Mouse (Mus musculus): Measurements from ENCODE around the gene Robo3.
A peak's percentile ranks its signal among the peaks of the same experiment; 100 is the strongest.

Gene Robo3

GRCm38 (mm10) chr9:37432720-37433421 is at the start of gene Robo3:
Gene Robo3 (minus strand): TSS chr9:37433246.
- DNase-seq = no peak

GRCm38 (mm10) chr9:37474923-37475322 is 41.9 kb upstream of the Robo3 start:
- no peak for DNase-seq

GRCm38 (mm10) chr9:37473611-37474125 is 40.6 kb upstream of the Robo3 start:
- no peak for DNase-seq

DNA sequence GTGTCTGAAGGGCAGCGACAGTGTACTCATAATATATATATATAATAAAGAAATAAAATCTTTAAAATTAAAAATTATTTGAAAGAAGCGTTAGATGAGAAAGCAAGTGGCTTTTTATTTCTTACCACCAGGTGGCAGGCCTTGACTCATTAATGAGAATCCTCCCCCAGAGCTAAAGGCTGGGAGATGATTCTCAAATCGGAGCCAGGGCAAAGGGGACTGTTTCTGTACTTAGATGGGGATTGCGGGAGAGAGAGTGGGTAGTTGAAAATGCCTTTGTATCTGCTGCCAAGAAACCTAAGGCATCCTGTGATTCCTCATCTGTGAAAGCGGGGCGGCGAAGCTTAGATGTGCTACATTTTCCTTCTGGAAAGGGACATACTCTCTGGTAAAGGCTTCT is 29.7 kb upstream of the Robo3 start:
- no peak for DNase-seq

GRCm38 (mm10) chr9:37461571-37461970 is 28.5 kb upstream of the Robo3 start:
- DNase-seq = no peak

- no peak for DNase-seq
Measured at GRCm38 (mm10) chr9:37460961-37461340, 27.9 kb upstream of the Robo3 start.

- no peak for DNase-seq
Measured at GRCm38 (mm10) chr9:37460043-37460960, 27.3 kb upstream of the Robo3 start.

- no peak for DNase-seq
Measured at GRCm38 (mm10) chr9:37459665-37460042, 26.6 kb upstream of the Robo3 start.

GRCm38 (mm10) chr9:37457151-37457550 is 24.1 kb upstream of the Robo3 start:
- no peak for DNase-seq

DNA sequence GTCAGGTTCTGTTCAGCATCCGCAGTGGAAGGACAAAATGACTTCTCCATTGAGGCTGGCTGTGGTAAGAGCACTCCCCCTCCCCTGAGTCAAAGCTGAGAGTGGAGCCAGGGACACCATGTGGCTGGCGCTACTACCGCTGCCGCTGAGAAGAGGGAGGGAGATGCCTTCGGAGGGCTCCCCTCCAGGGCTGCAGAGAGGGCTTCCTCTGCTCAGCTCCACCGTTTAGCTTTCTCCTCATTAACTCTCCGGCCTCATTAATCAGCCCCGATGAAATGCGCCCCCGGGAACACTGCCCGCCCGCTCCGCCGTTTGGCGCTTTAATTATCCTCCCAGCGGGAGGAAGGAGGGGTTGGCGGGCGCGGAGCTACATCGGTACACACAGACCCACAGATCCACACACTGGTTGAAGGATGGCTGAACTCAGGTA is 23.4 kb upstream of the Robo3 start:
- DNase-seq = no peak

DNA sequence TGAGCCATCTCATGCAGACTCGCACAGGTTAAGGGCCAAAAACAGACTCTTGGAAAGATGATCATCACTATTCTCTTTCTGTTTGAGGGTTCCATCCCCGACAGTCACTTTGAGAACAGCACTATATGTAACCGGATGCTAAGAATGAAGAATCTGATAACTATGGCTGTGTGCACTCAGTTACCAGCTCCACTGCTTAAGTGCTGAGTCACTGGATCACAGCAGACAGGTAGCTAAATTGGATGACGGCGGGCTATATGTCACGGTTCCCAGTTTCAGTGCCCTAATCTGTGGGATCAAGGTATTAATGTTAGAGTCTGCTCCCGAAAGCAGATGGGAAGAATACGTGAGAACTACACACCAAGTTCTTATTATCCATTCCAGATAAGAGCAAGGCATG is 22.8 kb upstream of the Robo3 start:
- no peak for DNase-seq

GRCm38 (mm10) chr9:37454991-37455390 is 21.9 kb upstream of the Robo3 start:
- no peak for DNase-seq

DNA sequence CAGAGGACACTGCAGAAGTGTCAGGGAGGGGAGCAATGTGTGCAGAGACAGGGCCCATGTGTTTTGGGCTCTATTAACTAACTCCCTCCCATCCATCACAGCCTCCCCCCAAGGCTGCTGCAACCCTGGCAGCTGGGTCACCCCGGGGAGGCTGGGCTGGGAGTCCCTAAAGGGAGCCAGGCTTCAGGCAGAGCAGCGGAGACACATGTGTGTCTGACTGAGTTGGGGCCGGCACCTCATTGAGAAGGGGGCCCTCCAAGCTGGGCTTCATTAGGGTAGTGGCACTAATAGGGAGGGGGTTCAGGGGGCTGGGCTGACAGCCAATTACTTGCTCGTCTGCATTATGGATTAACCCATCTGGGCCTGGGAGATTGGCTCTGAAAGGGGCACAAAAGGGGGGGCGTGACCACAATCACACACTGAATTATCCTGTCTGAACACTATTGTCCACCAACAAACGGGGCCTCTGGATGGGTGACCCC is 21.0 kb upstream of the Robo3 start:
- DNase-seq = no peak

GRCm38 (mm10) chr9:37453328-37453727 is 20.3 kb upstream of the Robo3 start:
- DNase-seq = no peak

GRCm38 (mm10) chr9:37452401-37452800 is 19.4 kb upstream of the Robo3 start:
- no peak for DNase-seq

- DNase-seq = no peak
Measured at GRCm38 (mm10) chr9:37437772-37438735, 5.0 kb upstream of the Robo3 start.

- DNase-seq = no peak
Measured at GRCm38 (mm10) chr9:37435616-37436015, 2.6 kb upstream of the Robo3 start.

DNA sequence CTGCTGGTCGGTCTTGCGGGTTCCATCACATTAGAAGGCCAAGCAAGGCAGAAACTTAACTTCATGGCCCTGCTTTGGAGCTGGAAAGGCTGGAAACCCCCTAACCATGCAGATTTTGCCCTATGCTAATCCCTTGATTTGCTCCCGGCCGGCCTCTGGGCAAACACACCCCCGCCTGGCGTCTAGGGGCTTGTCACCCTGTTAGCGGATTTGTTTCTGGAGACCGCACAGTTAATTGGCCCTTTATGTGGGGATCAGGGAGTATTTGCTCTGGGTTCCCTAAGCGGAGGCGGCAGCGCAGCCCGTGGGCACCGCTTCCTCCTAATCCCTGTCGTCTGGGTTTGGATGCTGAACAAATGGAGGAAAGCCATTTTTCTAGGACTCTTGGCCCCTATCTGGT is 1.9 kb upstream of the Robo3 start:
- no peak for DNase-seq

DNA sequence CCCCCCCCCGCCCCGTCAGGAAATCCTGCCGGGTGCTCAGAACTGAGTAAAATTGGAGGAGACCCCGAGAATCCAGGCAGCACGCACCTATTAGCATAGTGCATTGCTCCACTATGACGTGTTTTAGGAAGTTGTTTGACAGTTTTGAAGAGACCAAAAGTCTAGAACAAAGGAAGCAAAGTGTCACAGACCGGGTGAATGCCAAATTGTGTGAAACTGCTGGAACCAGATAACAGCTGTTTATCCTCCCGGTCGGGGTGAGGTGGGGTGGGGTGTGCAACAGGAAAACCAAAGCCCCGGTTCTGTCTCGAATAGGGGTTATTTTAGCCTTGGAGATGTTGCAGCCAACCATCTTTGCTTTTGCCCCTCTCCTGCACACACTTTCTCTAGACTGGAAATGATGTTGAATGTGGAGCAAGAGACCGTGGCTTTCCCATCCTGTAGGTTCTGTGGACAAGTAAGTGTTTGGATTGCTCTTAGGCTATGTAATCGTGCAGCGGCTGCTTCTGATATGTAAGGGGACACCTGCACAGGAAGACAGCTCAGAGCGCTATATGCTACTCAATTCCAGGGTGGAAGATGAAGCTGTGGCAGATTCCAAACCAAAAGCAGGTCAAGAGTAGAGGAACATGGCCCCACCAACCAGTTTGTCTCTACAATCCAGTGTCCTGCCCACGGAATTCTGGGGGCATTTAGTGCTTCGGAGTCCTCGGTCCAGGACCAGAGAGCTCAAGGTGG is 946 bp upstream of the Robo3 start:
- DNase-seq = no peak

- DNase-seq = no peak
Measured at GRCm38 (mm10) chr9:37432026-37432666, 900 bp downstream of the Robo3 start.

DNA sequence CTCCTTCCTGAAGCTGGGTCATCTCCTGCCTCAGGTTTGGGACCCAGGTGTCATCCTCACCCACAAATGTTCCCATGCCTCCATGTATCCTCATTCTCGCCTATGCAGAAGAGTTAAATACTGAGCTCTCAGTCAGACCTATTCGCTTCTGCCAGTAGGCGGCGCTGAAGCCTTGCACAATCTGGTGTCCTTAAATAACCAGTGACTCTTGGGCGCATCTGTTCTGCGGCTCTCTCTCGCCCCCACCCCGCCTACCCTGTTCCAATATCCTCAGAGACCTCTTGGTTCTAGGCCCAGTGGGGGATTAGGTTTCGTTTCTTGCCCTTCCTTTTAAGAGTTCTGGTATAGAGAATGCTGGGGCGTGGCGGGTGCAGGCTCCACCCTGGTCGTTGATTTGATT is 2.5 kb downstream of the Robo3 start:
- peak; percentile 37 to 56 for DNase-seq

Measured in thymus, adult 18-20 months (tissue).